Mouse (Mus musculus) left cerebral cortex, postnatal 14 days (tissue): ENCODE data around the gene Arvcf. TPM values are rescaled to one million over a fixed set of nuclear protein-coding genes. Genes with fewer than 3 reads are reported as not detected.
A peak's percentile ranks its signal among the peaks of the same experiment; 100 is the strongest.

Source experiments
- DNase-seq, 2 experiments: peaks; one replicate each; pipeline ENCODE4 v3.0.0; 2021 to 2022; ENCODE audit warnings: low spot score in 2 of 2, mixed read lengths in 1 of 2
- intact Hi-C: fragments of 180-260 bp; cut with DNase I; formaldehyde crosslinking; loops from one replicate; pipeline ENCODE4 v1.15.1; 2025
- microRNA-seq, 2 experiments: library from miRNA; unstranded; fragments of <30 nt; microRNA quantifications; one replicate each; pipeline ENCODE4 v1.2.0; 2022
- total RNA-seq, 2 experiments: library from RNA; stranded (reverse); gene quantifications; 2 replicates each; pipeline ENCODE4 v1.2.3; 2021

The Arvcf gene
- total RNA-seq, 2 experiments from 2014 or later: 41.4 to 42.3 TPM

DNA sequence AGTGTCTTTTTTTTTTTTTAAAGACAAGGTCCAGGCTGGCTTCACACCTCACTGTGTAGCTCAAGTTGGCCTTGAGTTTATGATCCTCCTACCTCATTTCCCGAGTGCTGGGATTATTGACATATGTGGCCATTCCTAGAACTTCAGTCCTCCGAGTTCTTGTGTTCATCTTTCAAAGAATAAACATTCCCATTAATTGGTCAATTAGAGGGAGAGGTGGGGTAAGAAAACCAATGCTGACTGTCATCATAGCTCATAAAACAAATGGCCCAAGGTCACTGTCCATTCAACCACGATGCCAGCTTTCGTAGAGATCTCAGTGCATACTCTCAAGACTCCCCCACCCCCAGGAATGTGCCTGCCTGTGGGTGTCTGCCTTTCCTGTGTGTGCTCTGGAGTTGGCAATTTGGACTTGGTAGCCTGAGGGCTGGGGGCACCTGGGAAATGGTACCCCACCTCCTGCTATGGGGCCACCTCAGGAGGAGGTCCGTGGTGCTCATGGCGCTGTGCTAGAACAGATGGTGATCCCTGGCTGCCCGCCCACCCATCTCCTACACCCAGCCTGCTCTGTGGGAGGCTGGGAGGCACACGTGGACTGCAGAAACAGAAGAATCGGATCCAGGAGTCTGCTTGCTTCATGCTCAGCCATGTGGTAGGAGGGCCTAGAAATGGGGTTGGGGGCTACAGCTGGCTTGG lies 103.7 kb downstream of the Arvcf start:
- intact Hi-C loops: no loop called here

DNA sequence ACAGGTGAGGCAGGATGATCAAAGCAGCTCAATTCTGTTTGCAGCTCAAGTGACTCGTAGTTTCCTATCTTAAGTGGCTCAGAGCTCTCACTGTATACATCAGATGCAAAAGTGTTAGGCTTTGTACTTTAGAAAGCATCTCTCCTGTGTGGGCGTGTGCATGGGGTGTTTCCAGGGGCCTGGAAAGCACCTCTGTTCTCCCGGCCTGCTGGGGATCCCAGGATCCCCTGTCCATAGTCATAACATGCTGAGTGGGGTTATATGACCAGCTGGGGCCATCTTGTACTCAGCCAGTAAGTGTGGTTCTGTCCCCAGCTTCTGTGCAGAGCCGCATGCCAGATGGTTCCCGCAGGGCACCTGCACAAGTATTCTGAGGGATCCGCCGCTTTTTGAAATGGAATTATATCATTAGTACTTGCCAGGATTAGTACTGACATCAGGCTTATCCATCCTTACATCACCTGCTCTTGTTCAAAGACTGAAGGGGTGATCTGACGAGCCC lies 104.4 kb downstream of the Arvcf start:
- intact Hi-C loops: no loop called here
- DNase-seq: peak in 1 of 2 experiments; percentile 52

More for the DNA sequence above, 103.7 kb downstream of the Arvcf start:
- peak; percentile 59 to 67 for DNase-seq

DNA sequence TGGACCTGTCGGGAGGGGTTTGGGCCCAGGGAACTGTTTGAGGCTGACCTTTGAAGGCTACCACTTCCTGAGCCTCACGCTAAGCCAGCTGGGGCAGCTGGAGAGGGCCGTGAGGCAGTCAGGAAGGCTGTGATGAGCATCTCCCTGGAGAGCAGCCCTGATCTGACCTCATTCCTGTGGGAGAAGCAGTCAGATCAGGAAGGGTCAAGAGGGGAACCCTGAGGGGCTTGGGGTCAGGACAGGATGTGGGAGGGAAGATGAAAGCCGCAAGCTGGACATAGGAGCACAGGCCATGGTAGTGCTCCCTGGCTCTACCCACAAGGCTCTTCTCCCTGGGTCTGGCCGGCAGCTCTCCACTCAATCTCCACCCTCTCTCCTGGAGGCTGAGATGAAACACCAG lies 105.9 kb downstream of the Arvcf start:
- intact Hi-C loops: no loop called here

DNA sequence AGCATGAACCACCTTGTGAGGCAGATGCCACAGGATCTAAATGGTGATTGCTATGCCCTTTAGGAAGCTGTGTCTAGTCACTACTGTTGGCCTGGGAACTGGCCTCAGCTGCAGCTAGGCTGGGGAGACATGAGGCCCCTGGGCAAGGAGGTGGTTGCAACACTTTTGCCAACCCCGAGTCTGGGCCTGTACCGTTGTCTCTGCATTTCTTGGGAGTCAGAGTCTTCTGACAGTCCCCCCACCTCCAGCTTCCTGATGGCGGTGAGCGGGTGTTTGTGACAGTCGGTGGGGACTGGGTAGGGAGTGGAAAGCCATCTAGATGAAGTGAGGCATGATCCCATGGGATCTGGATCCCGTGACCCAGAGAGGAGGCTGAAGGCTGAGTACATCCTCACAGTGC lies 107.4 kb downstream of the Arvcf start:
- intact Hi-C loops: no loop called here
- DNase-seq: no peak

More for the DNA sequence above, 105.9 kb downstream of the Arvcf start:
- no peak for DNase-seq

Small RNA genes within 50 kb of the gene (microRNA-seq; reads per million reads assigned to microRNA genes)
- gene Gm26219 (0 reads per million in 2 experiments), gene Mir185 (1,478 to 1,598 reads per million in 2 experiments)

Other genes starting within 250 kb of the Arvcf start
- 100 to 1,000 TPM; 105 to 118 TPM for gene Rtn4r, start 220.5 kb upstream of the Arvcf start, total RNA-seq
- gene Ccdc188, start 130.3 kb upstream of the Arvcf start, total RNA-seq: not detected
- gene Zdhhc8, start 113.0 kb upstream of the Arvcf start, total RNA-seq: 100 to 1,000 TPM; 151 to 155 TPM
- gene Trmt2a, start 99.5 kb upstream of the Arvcf start, total RNA-seq: 10 to 100 TPM; 42.1 to 50.2 TPM
- gene Ranbp1, start 99.5 kb upstream of the Arvcf start, total RNA-seq: 100 to 1,000 TPM in 1 of 2 experiments, 10 to 100 TPM in 1; 88.1 to 106 TPM
- not detected for gene Gm49776, start 89.9 kb upstream of the Arvcf start, total RNA-seq
- gene Dgcr8, start 58.9 kb upstream of the Arvcf start, total RNA-seq: 10 to 100 TPM; 38.2 to 44.9 TPM
- 100 to 1,000 TPM; 122 to 135 TPM for gene Tango2, start 79 bp upstream of the Arvcf start, total RNA-seq
- 10 to 100 TPM; 18.9 to 25.2 TPM for gene Txnrd2, start 78.2 kb downstream of the Arvcf start, total RNA-seq
- 10 to 100 TPM; 74.2 to 80.8 TPM for gene Comt, start 78.7 kb downstream of the Arvcf start, total RNA-seq
- 1 to 10 TPM; 5.4 to 6.3 TPM for gene Gnb1l, start 150.5 kb downstream of the Arvcf start, total RNA-seq
- 1 to 10 TPM; 6.7 to 8.8 TPM for gene Rtl10, start 150.7 kb downstream of the Arvcf start, total RNA-seq
- 1 to 10 TPM; 2.0 to 2.2 TPM for gene Tbx1, start 242.5 kb downstream of the Arvcf start, total RNA-seq